Mouse (Mus musculus) CH12.LX (cell line): Measurements from ENCODE around the gene Kcnma1. TPM values are rescaled to one million over a fixed set of nuclear protein-coding genes. Genes with fewer than 3 reads are reported as not detected.

Experiments used
- DNase-seq: peaks from one replicate; pipeline ENCODE4 v3.0.0-alpha.2; 2013; ENCODE audit errors: extremely low read depth
- H3K27ac ChIP-seq: 2 replicates; pipeline ENCODE4 v1.5.1; 2012; ENCODE audit warnings: low read depth, mild to moderate bottlenecking, control low read depth, moderate library complexity; ENCODE audit not compliant: insufficient read depth
- H3K27me3 ChIP-seq: replicated peaks from 2 replicates; pipeline ENCODE3; 2012; ENCODE audit warnings: inconsistent platforms
- H3K36me3 ChIP-seq, 2 experiments: replicated peaks in 1 of 2; 2 replicates each; pipeline versions ENCODE3 to v1.6.1; 2012; ENCODE audit warnings: inconsistent platforms in 1 of 2, low read length in 1 of 2, mild to moderate bottlenecking in 1 of 2, mixed read lengths in 1 of 2, moderate library complexity in 1 of 2; ENCODE audit not compliant: control insufficient read depth in 1 of 2, insufficient read depth in 1 of 2
- H3K4me1 ChIP-seq, 2 experiments: 2 replicates each; pipeline ENCODE4 v1.6.1; 2012; ENCODE audit warnings: inconsistent platforms in 1 of 2, moderate library complexity in 1 of 2; ENCODE audit not compliant: insufficient read depth in 2 of 2, control insufficient read depth in 1 of 2
- H3K4me2 ChIP-seq: 2 replicates; pipeline ENCODE4 v1.6.1; 2012; ENCODE audit warnings: low read depth, mild to moderate bottlenecking, control low read depth; ENCODE audit not compliant: poor library complexity, insufficient read depth, severe bottlenecking
- H3K4me3 ChIP-seq, 3 experiments: fragments of 150-350 bp in 1 of 3; sonication (generic) in 1 of 3; replicated peaks in 1 of 3; 2 replicates each; pipeline versions ENCODE3 to v1.5.1; 2011 to 2012; ENCODE audit warnings: low read depth in 2 of 3, low read length in 2 of 3, mild to moderate bottlenecking in 2 of 3, moderate library complexity in 2 of 3, control low read depth in 1 of 3, improper control_type of control experiment in 1 of 3, inconsistent platforms in 1 of 3, mixed read lengths in 1 of 3; ENCODE audit not compliant: poor library complexity in 1 of 3
- H3K79me2 ChIP-seq: replicated peaks from 2 replicates; pipeline ENCODE4 v1.6.1; 2012; ENCODE audit warnings: mild to moderate bottlenecking, moderate library complexity; ENCODE audit not compliant: control insufficient read depth, poor library complexity, insufficient read depth, severe bottlenecking; ENCODE audit errors: extremely low read depth
- H3K9ac ChIP-seq: 2 replicates; pipeline ENCODE4 v1.6.1; 2012; ENCODE audit warnings: low read depth, mild to moderate bottlenecking, control low read depth, moderate library complexity; ENCODE audit not compliant: insufficient read depth
- H3K9me3 ChIP-seq: replicated peaks from 2 replicates; pipeline ENCODE3; 2012; ENCODE audit warnings: low read length, inconsistent platforms, mixed read lengths
- BHLHE40 ChIP-seq: IDR thresholded peaks from 2 replicates; pipeline ENCODE4 v1.6.1; 2011; ENCODE audit warnings: mild to moderate bottlenecking, low read depth, low read length, improper control_type of control experiment
- ELF1 ChIP-seq: IDR thresholded peaks from 2 replicates; pipeline ENCODE4 v1.6.1; 2014; ENCODE audit warnings: low read depth, mild to moderate bottlenecking, inconsistent platforms, low read length, improper control_type of control experiment
- EP300 ChIP-seq: IDR thresholded peaks from 2 replicates; pipeline ENCODE4 v1.6.1; 2011; ENCODE audit warnings: low read length, improper control_type of control experiment
- ETS1 ChIP-seq: conservative IDR thresholded peaks from 2 replicates; pipeline ENCODE4 v1.6.1; 2012; ENCODE audit warnings: low read depth, mild to moderate bottlenecking, inconsistent platforms, low read length, improper control_type of control experiment, moderate library complexity
- HCFC1 ChIP-seq: IDR thresholded peaks from 2 replicates; pipeline ENCODE4 v1.6.1; 2012; ENCODE audit warnings: low read depth, mild to moderate bottlenecking, inconsistent platforms, low read length, improper control_type of control experiment
- JUN ChIP-seq: IDR thresholded peaks from 2 replicates; pipeline ENCODE4 v1.6.1; 2011; ENCODE audit warnings: low read depth, mild to moderate bottlenecking, low read length, improper control_type of control experiment, moderate library complexity; ENCODE audit not compliant: insufficient read depth
- MAFK ChIP-seq: IDR thresholded peaks from 2 replicates; pipeline ENCODE4 v1.6.1; 2011; ENCODE audit warnings: low read length, improper control_type of control experiment; ENCODE audit not compliant: insufficient replicate concordance
- MAX ChIP-seq: IDR thresholded peaks from 2 replicates; pipeline ENCODE4 v1.6.1; 2011; ENCODE audit warnings: low read length, improper control_type of control experiment
- MAZ ChIP-seq: IDR thresholded peaks from 2 replicates; pipeline ENCODE4 v1.6.1; 2012; ENCODE audit warnings: low read depth, mild to moderate bottlenecking, inconsistent platforms, low read length, improper control_type of control experiment, moderate library complexity
- MEF2A ChIP-seq: IDR thresholded peaks from 2 replicates; pipeline ENCODE4 v1.6.1; 2014; ENCODE audit warnings: low read depth, mild to moderate bottlenecking, inconsistent platforms, low read length, improper control_type of control experiment, borderline replicate concordance
- MXI1 ChIP-seq: IDR thresholded peaks from 2 replicates; pipeline ENCODE4 v1.6.1; 2011; ENCODE audit warnings: mild to moderate bottlenecking, low read depth, low read length, improper control_type of control experiment
- PAX5 ChIP-seq: IDR thresholded peaks from 2 replicates; pipeline ENCODE4 v1.6.1; 2012; ENCODE audit warnings: low read length, inconsistent platforms, mixed read lengths
- POLR2A ChIP-seq: IDR thresholded peaks from 2 replicates; pipeline ENCODE4 v1.6.1; 2011; ENCODE audit warnings: low read depth, mild to moderate bottlenecking, improper control_type of control experiment, low read length
- POLR2AphosphoS2 ChIP-seq: IDR thresholded peaks from 2 replicates; pipeline ENCODE4 v1.6.1; 2011; ENCODE audit warnings: low read depth, low read length, improper control_type of control experiment
- USF1 ChIP-seq: IDR thresholded peaks from 2 replicates; pipeline ENCODE4 v1.6.1; 2014; ENCODE audit warnings: low read depth, mild to moderate bottlenecking, inconsistent platforms, low read length, improper control_type of control experiment
- ZKSCAN1 ChIP-seq: IDR thresholded peaks from 2 replicates; pipeline ENCODE4 v1.6.1; 2012; ENCODE audit warnings: low read depth, inconsistent platforms, low read length, improper control_type of control experiment, borderline replicate concordance
- ZMIZ1 ChIP-seq: IDR thresholded peaks from 2 replicates; pipeline ENCODE4 v1.6.1; 2012; ENCODE audit warnings: low read depth, mild to moderate bottlenecking, inconsistent platforms, low read length, improper control_type of control experiment
- ZNF384 ChIP-seq: IDR thresholded peaks from 2 replicates; pipeline ENCODE4 v1.6.1; 2012; ENCODE audit warnings: low read depth, low read length, improper control_type of control experiment, inconsistent platforms
- dilution Hi-C: fragments of 300-500 bp; cut with MboI; formaldehyde crosslinking; loops from 2 replicates; pipeline ENCODE4 v1.14.3; 2020; ENCODE audit warnings: low sequenced_read_pairs; ENCODE audit not compliant: extremely low pct_unique_long_range_greater_than_20kb, extremely low pct_ligation_motif_present
- in situ Hi-C: fragments of 300-500 bp; cut with MboI; formaldehyde crosslinking; loops from 3 replicates; pipeline ENCODE4 v1.14.3; 2019; ENCODE audit warnings: low sequenced_read_pairs, low pct_ligation_motif_present, low pct_unique_long_range_greater_than_20kb, mixed read lengths
- polyA plus RNA-seq: library from polyadenylated mRNA; unstranded; fragments of >175 nt; gene quantifications from 2 replicates; pipeline ENCODE4 v1.2.1, GENCODE M21; 2012; ENCODE audit warnings: low read depth; ENCODE audit not compliant: insufficient read length
- total RNA-seq, 2 experiments: library from RNA; depleted of rRNA; stranded (reverse); fragments of 300-350 nt in 1 of 2; fragments of >200 nt in 1 of 2; gene quantifications; 2 replicates each; pipeline ENCODE4 v1.2.3; 2012 to 2014

The Kcnma1 gene
- total and polyA plus RNA-seq, 3 experiments, result 0.10 to 0.17 (median 0.12) TPM

GRCm38 (mm10) chr14:23817585-23817984 is 196.7 kb downstream of the Kcnma1 start:
- H3K27me3 ChIP-seq, result peaks cover 3% of the 10 kb centered on the region
- dilution Hi-C loops, result no loop called here

GRCm38 (mm10) chr14:23810081-23810480 is 204.2 kb downstream of the Kcnma1 start:
- dilution Hi-C loops, result no loop called here
- Histone ChIP-seq H3K4me1 (peaks cover 0 to 4% of the 10 kb centered on the region in 2 experiments; a peak in 2 of 4 replicates), H3K27ac (no peak overlapping the region), H3K36me3 (no peaks in the 10 kb centered on the region), H3K79me2 (no peaks in the 10 kb centered on the region), H3K9me3 (no peaks in the 10 kb centered on the region), H3K9ac (no peak overlapping the region), H3K4me3 (no peak overlapping the region), H3K27me3 (peaks cover 3% of the 10 kb centered on the region), H3K4me2 (no peak overlapping the region)
- no peak for DNase-seq
- in situ Hi-C loops, result no loop called here
- TF ChIP-seq MEF2A, result no peak
- TF ChIP-seq POLR2A, result no peak
- no peak for TF ChIP-seq MAZ
- no peak for TF ChIP-seq ZMIZ1
- no peak for TF ChIP-seq ELF1
- no peak for TF ChIP-seq ZNF384
- TF ChIP-seq BHLHE40, result no peak
- no peak for TF ChIP-seq USF1
- TF ChIP-seq EP300, result no peak
- TF ChIP-seq MAX, result no peak
- TF ChIP-seq MAFK, result no peak
- no peak for TF ChIP-seq ETS1
- TF ChIP-seq POLR2AphosphoS2, result no peak

More at GRCm38 (mm10) chr14:23817585-23817984, 196.7 kb downstream of the Kcnma1 start:
- Histone ChIP-seq H3K9me3 (no peaks in the 10 kb centered on the region), H3K4me3 (no peak overlapping the region), H3K27ac (no peak overlapping the region), H3K9ac (no peak overlapping the region), H3K4me2 (no peak overlapping the region), H3K4me1 (no peaks in the 10 kb centered on the region), H3K79me2 (no peaks in the 10 kb centered on the region), H3K36me3 (no peaks in the 10 kb centered on the region)
- DNase-seq, result no peak
- TF ChIP-seq MXI1, result no peak
- no peak for TF ChIP-seq ZKSCAN1
- in situ Hi-C loops, result no loop called here

GRCm38 (mm10) chr14:23809124-23809523 is 205.2 kb downstream of the Kcnma1 start:
- peaks cover 0 to 6% of the 10 kb centered on the region in 2 experiments; a peak in 2 of 4 replicates for H3K4me1 ChIP-seq
- dilution Hi-C loops (no loop called here), in situ Hi-C loops (no loop called here)
- H3K36me3 ChIP-seq, result no peaks in the 10 kb centered on the region
- H3K4me2 ChIP-seq, result no peak overlapping the region
- TF ChIP-seq HCFC1 (no peak), JUN (no peak), EP300 (no peak), PAX5 (no peak)
- no peak overlapping the region for H3K4me3 ChIP-seq
- no peaks in the 10 kb centered on the region for H3K79me2 ChIP-seq
- H3K27ac ChIP-seq, result no peak overlapping the region
- no peak for DNase-seq
- no peak overlapping the region for H3K9ac ChIP-seq
- no peaks in the 10 kb centered on the region for H3K27me3 ChIP-seq
- H3K9me3 ChIP-seq, result no peaks in the 10 kb centered on the region
